Mouse (Mus musculus): ENCODE results near the gene Zrsr1. TPM values are rescaled to one million over a fixed set of nuclear protein-coding genes. Genes with fewer than 3 reads are reported as not detected.
A peak's percentile ranks its signal among the peaks of the same experiment; 100 is the strongest.

Gene Zrsr1
- total and polyA plus RNA-seq, 3 experiments, result 4.0 to 9.3 (median 4.8) TPM

DNA sequence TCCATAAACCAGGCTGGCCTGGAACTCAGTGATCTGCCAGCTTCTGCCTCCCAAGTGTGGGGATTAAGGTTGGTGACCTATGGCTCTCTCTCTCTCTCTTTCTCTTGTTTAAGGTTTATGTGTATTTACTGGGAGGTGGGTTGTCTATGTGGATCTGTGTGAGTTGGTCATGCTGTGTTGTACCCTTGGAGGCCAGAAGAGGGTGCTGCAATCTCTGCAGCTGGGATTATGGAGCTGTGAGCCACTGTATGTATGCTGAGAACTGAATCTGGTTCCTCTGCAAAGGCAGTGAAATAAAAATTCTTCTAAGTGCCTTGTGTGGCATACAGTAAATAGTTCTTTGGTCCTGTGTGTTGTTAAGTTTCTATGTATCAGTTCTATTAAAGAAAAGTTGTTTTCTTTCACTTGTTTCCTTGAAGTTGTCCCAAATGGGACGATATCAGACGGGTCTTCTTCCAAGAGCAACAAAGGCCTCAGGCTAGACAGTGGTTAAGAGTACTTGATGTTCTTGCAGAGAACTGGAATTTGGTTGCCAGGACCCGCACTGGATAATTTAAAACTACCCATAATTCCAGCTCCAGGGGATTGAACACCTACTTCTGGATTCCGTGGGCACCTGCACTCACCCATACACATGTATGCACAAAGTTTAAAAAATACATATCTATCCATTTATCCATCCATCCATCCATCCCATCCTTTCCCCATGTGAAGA lies 41.9 kb downstream of the Zrsr1 start:
- no peaks in the 10 kb centered on the region for H3K79me2 ChIP-seq (replicated peaks; ENCODE audit: control insufficient read depth, extremely low read depth, insufficient read depth, poor library complexity, severe bottlenecking)
- H3K4me3 ChIP-seq (replicated peaks in 1 of 3; ENCODE audit: low read depth in 2 of 3, low read length in 2 of 3, poor library complexity in 1 of 3), result no peak overlapping the region
- no peaks in the 10 kb centered on the region for H3K27me3 ChIP-seq (replicated peaks)
- dilution Hi-C loops (cut with MboI; ENCODE audit: extremely low pct_ligation_motif_present, extremely low pct_unique_long_range_greater_than_20kb, low sequenced_read_pairs), result no loop called here
- H3K36me3 ChIP-seq (replicated peaks in 1 of 2; ENCODE audit: control insufficient read depth in 1 of 2, insufficient read depth in 1 of 2, low read length in 1 of 2), result peaks cover 0 to 2% of the 10 kb centered on the region in 2 experiments
- peak; percentile 41 for DNase-seq (ENCODE audit: extremely low read depth)
- peaks cover 6% of the 10 kb centered on the region for H3K9me3 ChIP-seq (replicated peaks; ENCODE audit: low read length)
- no peak overlapping the region for H3K27ac ChIP-seq (ENCODE audit: insufficient read depth, low read depth)
- no peak overlapping the region for H3K4me2 ChIP-seq (ENCODE audit: insufficient read depth, low read depth, poor library complexity, severe bottlenecking)
- H3K9ac ChIP-seq (ENCODE audit: insufficient read depth, low read depth), result no peak overlapping the region
- in situ Hi-C loops (cut with MboI; ENCODE audit: low pct_ligation_motif_present, low pct_unique_long_range_greater_than_20kb, low sequenced_read_pairs), result no loop called here
- TF ChIP-seq CTCF (conservative IDR thresholded peaks at IDR 0.05 in 1 of 2, IDR thresholded peaks at IDR 0.05 in 1 of 2; ENCODE audit: low read depth in 2 of 2, low read length in 2 of 2), result peak; percentile 30 to 69; a peak in 3 of 4 replicates
- peak; percentile 55 for TF ChIP-seq SMC3 (IDR thresholded peaks at IDR 0.05; ENCODE audit: low read depth, low read length)
- no peak for TF ChIP-seq KAT2A (IDR thresholded peaks at IDR 0.05; ENCODE audit: insufficient replicate concordance, low read length)
- TF ChIP-seq RAD21 (IDR thresholded peaks at IDR 0.05; ENCODE audit: low read depth, low read length), result peak; percentile 72
- 0 out of 4 replicates have a peak, but pooled peaks cover 0 to 5% of the 10 kb centered on the region in 2 experiments for H3K4me1 ChIP-seq (ENCODE audit: control insufficient read depth in 1 of 2, insufficient read depth in 2 of 2)

DNA sequence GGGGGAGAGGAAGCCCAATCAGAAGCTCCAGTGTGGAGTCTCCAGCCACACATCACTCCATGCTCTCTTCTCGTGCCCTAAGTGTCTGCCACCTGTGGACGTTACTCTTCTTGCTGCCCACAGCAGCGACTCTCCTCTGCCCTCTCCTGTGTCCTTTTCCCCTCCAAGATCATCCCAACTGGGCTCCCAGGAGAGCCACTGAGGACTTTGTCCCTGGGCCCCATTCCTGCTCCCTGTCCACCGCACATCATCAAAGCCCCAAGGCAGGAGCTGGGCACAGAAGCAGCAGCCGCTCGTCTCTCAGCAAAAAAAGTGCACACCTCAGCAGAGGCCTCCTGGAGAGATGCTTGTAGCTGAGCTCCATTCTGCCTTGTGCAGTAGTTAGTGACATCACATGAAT lies 43.2 kb downstream of the Zrsr1 start:
- dilution Hi-C loops (cut with MboI; ENCODE audit: extremely low pct_ligation_motif_present, extremely low pct_unique_long_range_greater_than_20kb, low sequenced_read_pairs), result no loop called here
- in situ Hi-C loops (cut with MboI; ENCODE audit: low pct_ligation_motif_present, low pct_unique_long_range_greater_than_20kb, low sequenced_read_pairs), result no loop called here
- H3K4me2 ChIP-seq (ENCODE audit: insufficient read depth, low read depth, poor library complexity, severe bottlenecking), result no peak overlapping the region
- peaks cover 6% of the 10 kb centered on the region for H3K9me3 ChIP-seq (replicated peaks; ENCODE audit: low read length)
- H3K27ac ChIP-seq (ENCODE audit: insufficient read depth, low read depth), result no peak overlapping the region
- TF ChIP-seq SIN3A (IDR thresholded peaks at IDR 0.05; ENCODE audit: low read length) (no peak), ELF1 (IDR thresholded peaks at IDR 0.05; ENCODE audit: low read depth, low read length) (no peak), RAD21 (IDR thresholded peaks at IDR 0.05; ENCODE audit: low read depth, low read length) (no peak), CHD1 (IDR thresholded peaks at IDR 0.05; ENCODE audit: low read depth, low read length) (no peak), ETS1 (conservative IDR thresholded peaks at IDR 0.05; ENCODE audit: low read depth, low read length) (no peak), NELFE (IDR thresholded peaks at IDR 0.05; ENCODE audit: low read depth, low read length) (no peak), BHLHE40 (IDR thresholded peaks at IDR 0.05; ENCODE audit: low read depth, low read length) (no peak), ZNF384 (IDR thresholded peaks at IDR 0.05; ENCODE audit: low read depth, low read length) (no peak), SMC3 (IDR thresholded peaks at IDR 0.05; ENCODE audit: low read depth, low read length) (no peak), POLR2AphosphoS2 (IDR thresholded peaks at IDR 0.05; ENCODE audit: low read depth, low read length) (no peak), TBP (conservative IDR thresholded peaks at IDR 0.05; ENCODE audit: low read depth, low read length) (no peak), RCOR1 (conservative IDR thresholded peaks at IDR 0.05; ENCODE audit: low read depth, low read length) (no peak)
- H3K4me3 ChIP-seq (replicated peaks in 1 of 3; ENCODE audit: low read depth in 2 of 3, low read length in 2 of 3, poor library complexity in 1 of 3), result no peak overlapping the region
- H3K36me3 ChIP-seq (replicated peaks in 1 of 2; ENCODE audit: control insufficient read depth in 1 of 2, insufficient read depth in 1 of 2, low read length in 1 of 2), result peaks cover 0 to 2% of the 10 kb centered on the region in 2 experiments
- no peaks in the 10 kb centered on the region for H3K27me3 ChIP-seq (replicated peaks)
- DNase-seq (ENCODE audit: extremely low read depth), result no peak
- no peak overlapping the region for H3K9ac ChIP-seq (ENCODE audit: insufficient read depth, low read depth)
- no peaks in the 10 kb centered on the region for H3K79me2 ChIP-seq (replicated peaks; ENCODE audit: control insufficient read depth, extremely low read depth, insufficient read depth, poor library complexity, severe bottlenecking)
- H3K4me1 ChIP-seq (ENCODE audit: control insufficient read depth in 1 of 2, insufficient read depth in 2 of 2), result 0 out of 4 replicates have a peak, but pooled peaks cover 0 to 3% of the 10 kb centered on the region in 2 experiments

Measured in CH12.LX (cell line).